Mouse (Mus musculus) gastrocnemius, adult 8-10 months (tissue): ENCODE measurements around the gene Hand1. TPM values are rescaled to one million over a fixed set of nuclear protein-coding genes. Genes with fewer than 3 reads are reported as not detected.
"Not testable (repeated sequence)": the region's sequence is repeated elsewhere in the genome, so short reads cannot be mapped to it uniquely, and the experiment has no call there.

Experiments used
- DNase-seq, 2 experiments: peaks; one replicate each; pipeline ENCODE4 v3.0.0; 2022; ENCODE audit warnings: low spot score in 2 of 2
- total RNA-seq, 4 experiments: library from RNA; stranded (reverse); gene quantifications; 2 replicates each; pipeline ENCODE4 v1.2.4; 2022

Hand1 gene
- total RNA-seq, 4 experiments from 2014 or later, result not detected

DNA sequence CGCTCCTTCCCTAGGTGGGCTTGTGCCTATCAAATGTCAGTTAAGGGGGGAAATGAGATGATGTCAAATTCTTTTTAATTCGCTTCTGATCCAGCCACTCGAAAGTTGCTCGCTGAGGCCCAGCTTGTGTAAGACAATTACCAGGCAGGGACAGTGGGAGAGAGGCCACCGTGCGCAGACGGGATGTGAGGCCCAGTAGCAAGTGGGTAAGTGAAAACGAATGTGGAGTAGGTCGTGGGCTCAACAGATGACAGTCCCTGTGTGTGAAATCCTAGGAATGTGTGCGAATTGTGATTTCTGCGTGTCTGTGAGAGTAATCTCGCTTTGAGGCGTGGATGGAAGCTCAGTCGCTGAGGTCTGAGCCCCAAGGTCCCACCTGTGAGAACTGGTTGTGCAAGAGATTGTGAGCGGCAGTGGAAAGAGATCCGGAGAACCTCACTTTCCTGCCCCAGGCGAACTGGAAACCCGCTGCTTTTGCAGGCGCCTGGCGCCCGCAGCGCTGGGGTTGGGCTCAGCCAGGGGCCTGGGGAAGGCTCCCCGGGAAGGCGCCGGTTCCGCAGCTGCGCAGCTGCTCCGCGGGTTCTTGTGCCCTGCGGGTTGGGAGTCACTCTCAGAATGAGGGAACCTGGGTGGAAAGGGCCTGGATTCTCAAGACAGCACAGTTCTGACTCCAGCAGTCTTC lies 819 bp upstream of the Hand1 start:
- DNase-seq, result no peak

- no peak for DNase-seq
Measured at GRCm38 (mm10) chr11:57831861-57832260, 757 bp downstream of the Hand1 start.

DNA sequence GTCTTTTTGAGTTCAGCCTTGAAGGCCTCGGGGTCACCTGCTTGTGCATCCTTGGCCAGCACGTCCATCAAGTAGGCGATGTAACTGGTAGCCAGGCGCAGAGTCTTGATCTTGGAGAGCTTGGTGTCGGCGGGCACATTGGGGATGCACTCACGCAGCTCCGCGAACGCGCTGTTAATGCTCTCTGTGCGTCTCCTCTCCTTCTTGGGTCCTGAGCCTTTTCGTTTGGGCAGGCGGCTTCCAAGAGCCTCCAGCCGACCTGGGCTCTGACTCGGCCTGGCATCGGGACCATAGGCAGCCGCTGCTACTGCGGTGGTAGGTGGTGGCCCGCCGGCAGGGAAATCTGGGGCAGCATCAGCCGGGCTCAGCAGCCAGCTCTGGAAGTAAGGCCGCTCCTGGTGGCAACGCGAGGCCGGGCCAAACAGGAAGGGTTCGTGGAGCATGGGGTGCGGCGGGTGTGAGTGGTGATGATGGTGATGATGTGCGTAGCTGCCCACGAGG lies 1.3 kb downstream of the Hand1 start:
- DNase-seq, result no peak

DNA sequence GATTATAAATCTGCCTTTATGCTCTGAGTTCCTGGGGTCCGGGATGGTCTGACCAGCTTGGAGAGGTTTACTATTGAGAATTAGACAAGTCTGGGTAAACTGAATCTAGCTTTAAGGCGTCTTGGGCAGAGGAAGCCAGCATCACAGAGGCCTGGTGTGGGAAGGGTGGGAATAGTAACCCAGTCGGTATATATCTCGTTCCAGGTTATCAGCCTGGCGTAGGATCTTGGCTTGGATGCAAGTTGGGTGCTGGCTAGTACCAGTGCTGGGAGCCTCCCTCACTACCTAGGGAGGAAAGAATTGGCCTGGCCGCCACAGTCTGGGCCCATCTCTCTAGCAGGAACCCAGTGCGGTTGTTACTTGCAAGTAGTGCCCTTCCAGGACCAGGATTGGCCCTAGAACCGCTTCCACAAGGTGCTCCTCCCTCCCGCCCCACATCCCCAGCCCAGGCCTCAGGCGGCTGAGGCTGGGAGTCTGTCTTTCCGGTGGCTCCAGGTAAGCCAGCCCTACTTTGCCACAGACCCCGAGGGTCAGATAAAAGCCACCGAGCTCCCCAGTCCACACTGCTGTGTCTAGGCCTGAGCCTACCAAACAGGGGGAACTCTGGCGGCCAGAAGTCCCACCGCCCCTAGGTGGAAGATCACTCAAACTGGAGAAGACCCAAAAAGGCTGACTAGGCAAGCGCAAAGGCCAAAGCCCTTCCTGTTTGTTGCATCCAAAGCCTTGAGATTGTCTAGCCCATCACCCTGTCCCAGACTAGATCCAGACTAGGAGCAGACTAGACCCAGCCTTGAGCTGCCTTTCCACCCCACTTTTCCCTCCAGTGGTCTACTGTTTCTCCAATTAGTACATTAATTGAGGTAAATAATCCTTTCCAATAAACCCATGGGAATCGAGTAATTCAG lies 2.5 kb downstream of the Hand1 start:
- DNase-seq, result no peak

- DNase-seq, result no peak
Measured at GRCm38 (mm10) chr11:57828955-57829870, 3.4 kb downstream of the Hand1 start.

- DNase-seq, result no peak
Measured at GRCm38 (mm10) chr11:57827915-57828545, 4.6 kb downstream of the Hand1 start.

DNA sequence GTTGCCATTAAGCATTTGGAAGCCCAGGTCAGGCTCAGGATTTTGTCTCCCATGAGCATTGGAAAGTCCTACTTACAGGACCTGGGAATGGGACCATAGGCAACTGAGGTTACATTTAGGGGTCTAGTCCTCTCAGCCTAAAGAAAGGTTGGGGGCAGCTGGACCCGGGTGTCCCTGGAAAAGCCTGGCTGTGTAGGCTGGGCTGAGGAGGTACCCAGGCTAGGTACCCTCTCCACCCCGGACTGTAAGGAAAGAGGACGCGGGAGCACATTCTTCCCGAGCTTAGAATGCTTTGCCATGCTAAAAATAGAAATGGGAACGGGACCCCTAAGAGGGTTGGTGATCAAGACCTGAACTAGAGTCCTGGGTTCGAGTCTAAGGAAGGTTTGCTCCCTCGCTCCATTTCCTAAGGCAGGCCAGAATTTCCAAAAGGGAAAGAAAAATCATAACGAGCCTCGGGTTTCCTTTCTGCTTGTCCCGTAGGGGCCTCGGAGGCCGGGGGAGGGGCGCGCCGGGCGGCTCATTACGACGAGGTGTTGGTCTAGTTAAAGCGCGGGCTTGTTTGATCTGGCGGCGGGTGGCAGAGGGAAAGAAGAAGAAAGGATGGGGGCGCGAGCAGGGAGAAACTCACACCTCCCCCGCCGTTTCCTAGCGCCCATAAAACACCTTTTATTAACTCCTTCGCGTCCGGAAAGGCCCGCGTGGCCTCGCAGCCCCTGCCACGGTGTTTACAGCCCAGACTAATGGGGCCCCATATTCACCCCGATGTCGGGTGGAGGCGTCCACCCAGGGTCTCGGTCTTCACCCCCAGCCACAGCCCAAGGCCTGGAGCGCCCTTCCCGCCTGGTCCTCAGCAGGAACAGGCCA lies 5.3 kb downstream of the Hand1 start:
- DNase-seq, result no peak

DNA sequence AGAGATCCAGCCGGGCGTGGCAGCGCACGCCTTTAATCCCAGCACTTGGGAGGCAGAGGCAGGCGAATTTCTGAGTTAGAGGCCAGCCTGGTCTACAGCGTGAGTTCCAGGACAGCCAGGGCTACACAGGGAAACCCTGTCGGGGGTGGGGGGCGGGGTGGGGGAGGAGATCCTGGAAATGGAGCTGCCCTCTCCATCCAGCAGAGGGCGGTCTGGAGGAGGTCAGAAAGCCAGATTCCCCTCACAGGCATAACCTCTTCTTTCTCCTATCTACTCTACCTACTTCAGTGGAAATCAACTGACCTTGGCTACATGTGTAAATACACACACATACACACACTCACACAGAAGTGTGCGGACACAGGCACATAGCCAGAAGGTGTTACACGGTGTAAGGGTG lies 7.4 kb downstream of the Hand1 start:
- DNase-seq, result not testable (repeated sequence)

GRCm38 (mm10) chr11:57823714-57824113 lies 8.9 kb downstream of the Hand1 start:
- no peak for DNase-seq

- not testable (repeated sequence) for DNase-seq
Measured at GRCm38 (mm10) chr11:57823159-57823558, 9.5 kb downstream of the Hand1 start.

GRCm38 (mm10) chr11:57819999-57820581 lies 12.5 kb downstream of the Hand1 start:
- DNase-seq, result peak; percentile 55 to 59

GRCm38 (mm10) chr11:57818189-57818588 lies 14.4 kb downstream of the Hand1 start:
- DNase-seq, result no peak

- no peak for DNase-seq
Measured at GRCm38 (mm10) chr11:57813641-57814040, 19.0 kb downstream of the Hand1 start.

DNA sequence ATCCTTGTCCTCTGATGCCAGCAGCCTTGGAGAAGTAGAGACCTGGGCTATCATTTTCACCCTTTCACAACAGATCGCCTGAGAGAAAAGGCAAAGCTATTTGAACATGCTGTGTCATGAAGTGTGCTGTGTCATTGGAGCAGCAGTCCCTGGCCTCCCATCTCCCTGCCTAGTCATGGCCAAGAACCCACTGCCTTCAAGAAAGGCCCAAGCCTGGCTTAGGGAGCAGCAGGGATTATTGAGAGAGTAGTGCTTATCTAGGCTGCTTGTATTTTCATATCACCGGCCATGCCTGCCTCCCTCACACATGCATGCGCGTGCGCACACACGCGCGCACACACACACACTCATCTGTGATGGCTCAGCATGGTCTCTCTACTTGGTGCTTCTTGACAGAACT lies 20.4 kb downstream of the Hand1 start:
- DNase-seq, result no peak

DNA sequence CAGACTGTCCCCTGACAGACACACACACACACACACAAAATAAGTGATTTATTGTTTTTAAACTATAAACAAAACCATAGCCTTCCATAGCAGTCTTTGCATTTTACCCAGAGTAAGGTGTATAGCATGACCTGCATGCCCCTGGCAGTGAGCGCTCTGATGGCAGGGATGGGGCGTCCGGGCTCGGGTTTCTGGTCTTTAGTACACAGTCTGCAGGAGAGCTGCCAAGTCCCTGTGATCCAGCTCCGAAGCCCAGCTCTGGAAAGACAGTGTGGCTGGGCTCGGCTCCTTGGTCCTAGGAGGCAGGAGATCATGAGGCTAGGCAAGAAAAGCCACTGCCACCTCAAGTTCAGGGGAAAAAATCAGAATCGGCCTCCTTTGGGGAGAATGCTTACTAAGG lies 21.6 kb downstream of the Hand1 start:
- DNase-seq, result peak; percentile 47 to 74

- DNase-seq, result no peak
Measured at GRCm38 (mm10) chr11:57809732-57810098, 22.9 kb downstream of the Hand1 start.

DNA sequence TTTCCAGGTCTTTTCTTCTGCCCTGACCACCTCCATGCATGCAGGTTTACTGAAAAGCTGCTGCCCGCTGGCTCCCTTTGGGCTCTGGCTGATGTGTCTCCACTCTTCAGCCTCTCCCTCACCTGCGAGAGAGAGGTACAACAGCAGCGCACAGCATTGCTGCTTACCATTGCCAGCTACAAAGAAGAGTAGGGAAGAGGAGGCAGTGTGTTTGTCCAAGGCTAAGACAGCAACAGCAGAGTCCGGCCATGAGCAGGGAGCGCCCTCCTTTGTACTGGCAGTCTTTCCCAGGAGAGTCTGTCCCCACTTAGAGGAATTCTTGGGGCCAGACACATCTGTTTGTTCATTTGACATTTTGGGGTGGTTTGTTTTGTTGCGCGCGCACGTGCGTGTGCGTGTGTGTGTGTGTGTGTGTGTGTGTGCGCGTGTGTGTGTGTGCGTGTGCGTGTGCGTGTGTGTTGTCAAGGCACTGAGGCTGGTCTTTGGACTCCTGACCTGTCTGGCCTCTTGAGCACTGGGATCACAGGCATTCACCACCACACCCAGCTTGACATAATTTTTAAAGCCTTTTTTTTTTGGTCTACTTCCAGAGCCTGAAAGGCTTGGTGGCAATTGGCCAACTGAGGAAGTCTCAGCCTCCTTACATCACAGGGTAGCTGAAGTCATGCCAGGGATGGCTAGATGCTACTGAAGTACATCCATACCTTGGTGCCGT lies 23.4 kb downstream of the Hand1 start:
- no peak for DNase-seq

DNA sequence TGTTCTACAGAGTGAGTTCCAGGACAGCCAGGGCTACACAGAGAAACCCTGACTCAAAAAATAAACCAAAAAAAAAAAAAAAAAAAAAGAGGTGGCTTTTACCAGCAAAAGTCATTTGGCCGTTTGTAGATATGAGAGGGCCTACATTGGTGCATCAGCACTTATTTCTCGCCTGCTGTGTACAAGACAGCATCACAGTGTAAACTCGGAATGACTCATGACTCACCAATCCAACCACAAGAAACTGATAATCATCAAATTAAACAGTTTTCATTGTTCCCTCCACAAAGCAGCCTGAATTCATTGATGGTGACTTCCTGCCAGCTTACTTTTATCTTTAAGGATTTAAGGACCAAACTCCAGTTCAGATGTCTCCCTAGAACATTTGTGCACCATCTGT lies 27.6 kb downstream of the Hand1 start:
- DNase-seq, result no peak

- DNase-seq, result no peak
Measured at GRCm38 (mm10) chr11:57802511-57802870, 30.1 kb downstream of the Hand1 start.
